Mouse (Mus musculus): ENCODE measurements around the gene Lpgat1. TPM values are rescaled to one million over a fixed set of nuclear protein-coding genes. Genes with fewer than 3 reads are reported as not detected.

Lpgat1 gene
- total and polyA plus RNA-seq, 3 experiments, result 15.3 to 40.0 (median 31.8) TPM

DNA sequence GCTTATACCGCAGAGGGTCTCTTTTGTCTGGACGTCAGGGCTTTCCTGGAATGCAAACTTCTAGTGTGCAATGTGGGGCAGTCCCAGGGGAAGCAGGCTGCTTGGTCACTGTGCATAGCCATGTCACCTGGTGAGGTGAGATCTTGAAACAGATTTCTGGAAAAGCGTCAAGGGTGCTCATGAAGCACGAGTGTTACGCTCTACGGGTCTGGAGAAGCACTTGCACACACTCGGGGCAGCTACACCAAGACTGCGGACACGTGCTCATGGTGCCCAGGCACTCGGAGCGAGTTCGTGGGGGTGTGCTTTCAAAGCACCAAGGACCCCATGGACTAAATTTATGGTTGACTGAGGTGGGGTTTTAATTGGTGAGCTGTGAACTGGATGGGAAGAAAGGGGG lies 94.1 kb downstream of the Lpgat1 start:
- in situ Hi-C loops (cut with MboI; ENCODE audit: low pct_ligation_motif_present, low pct_unique_long_range_greater_than_20kb, low sequenced_read_pairs), result loop anchor here (5.0 to 25.0 kb wide), 4 partner anchors 89 to 699 kb away; partner anchors contain the start of genes Dtl, Ints7 and Tmem206
- no peak for TF ChIP-seq GABPA (IDR thresholded peaks at IDR 0.05; ENCODE audit: insufficient replicate concordance, low read depth, low read length)
- TF ChIP-seq SMC3 (IDR thresholded peaks at IDR 0.05; ENCODE audit: low read depth, low read length), result no peak
- TF ChIP-seq RAD21 (IDR thresholded peaks at IDR 0.05; ENCODE audit: low read depth, low read length), result no peak
- TF ChIP-seq EP300 (IDR thresholded peaks at IDR 0.05; ENCODE audit: low read length), result no peak
- no peak for TF ChIP-seq NRF1 (IDR thresholded peaks at IDR 0.05; ENCODE audit: low read depth, low read length)
- no peak for TF ChIP-seq ZMIZ1 (IDR thresholded peaks at IDR 0.05; ENCODE audit: low read depth, low read length)
- TF ChIP-seq ELF1 (IDR thresholded peaks at IDR 0.05; ENCODE audit: low read depth, low read length), result no peak
- no peak for TF ChIP-seq KAT2A (IDR thresholded peaks at IDR 0.05; ENCODE audit: insufficient replicate concordance, low read length)
- no peak for TF ChIP-seq CHD2 (IDR thresholded peaks at IDR 0.05; ENCODE audit: low read length)
- no peak for TF ChIP-seq TBP (conservative IDR thresholded peaks at IDR 0.05; ENCODE audit: low read depth, low read length)
- no peak for TF ChIP-seq MEF2A (IDR thresholded peaks at IDR 0.05; ENCODE audit: borderline replicate concordance, low read depth, low read length)
- no peak for TF ChIP-seq HCFC1 (IDR thresholded peaks at IDR 0.05; ENCODE audit: low read depth, low read length)
- TF ChIP-seq IRF4 (IDR thresholded peaks at IDR 0.05; ENCODE audit: low read depth, low read length), result no peak
- TF ChIP-seq POLR2AphosphoS2 (IDR thresholded peaks at IDR 0.05; ENCODE audit: low read depth, low read length), result no peak
- TF ChIP-seq JUN (IDR thresholded peaks at IDR 0.05; ENCODE audit: insufficient read depth, low read depth, low read length), result no peak
- TF ChIP-seq UBTF (IDR thresholded peaks at IDR 0.05; ENCODE audit: low read depth, low read length), result no peak
- no peak for DNase-seq (ENCODE audit: extremely low read depth)

DNA sequence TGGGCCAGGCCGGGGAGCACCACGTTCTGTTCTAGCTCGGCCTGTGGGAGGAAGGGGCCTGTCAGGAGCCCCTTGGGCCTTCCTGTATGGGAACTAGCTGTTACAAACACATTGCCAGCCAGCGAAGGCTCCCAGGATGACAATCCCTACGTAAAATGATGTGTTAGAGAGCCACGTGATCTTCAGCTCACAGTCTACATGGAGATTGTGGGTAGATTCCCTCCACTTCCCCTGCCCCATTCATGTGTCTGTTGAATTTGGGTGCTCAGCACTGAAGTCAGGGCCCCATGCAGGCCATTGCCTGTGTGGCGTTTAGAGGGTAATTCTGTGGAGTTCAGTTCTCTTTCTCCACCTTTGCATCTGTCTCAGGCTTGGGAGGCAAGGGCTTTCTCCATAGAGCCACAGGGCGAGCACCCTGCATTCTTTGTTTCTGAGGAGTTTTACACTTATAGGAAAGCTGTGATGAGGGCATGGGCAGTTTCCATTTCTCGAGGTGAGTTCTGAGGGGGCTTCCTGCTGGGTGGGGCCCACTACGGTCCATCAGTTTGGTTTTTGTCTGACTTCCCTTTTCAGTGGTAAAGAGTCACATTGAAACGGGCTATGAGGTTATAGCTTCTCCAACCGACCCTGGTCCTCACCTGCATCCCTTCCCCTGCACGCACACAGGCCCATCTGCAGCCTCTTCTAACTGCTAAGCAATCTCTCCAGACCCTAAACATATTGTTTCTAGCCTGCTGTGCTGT lies 95.5 kb downstream of the Lpgat1 start:
- Histone ChIP-seq H3K9me3 (replicated peaks; ENCODE audit: low read length) (peaks cover 14% of the 10 kb centered on the region), H3K27me3 (replicated peaks) (no peaks in the 10 kb centered on the region), H3K9ac (ENCODE audit: insufficient read depth, low read depth) (no peak overlapping the region), H3K36me3 (replicated peaks in 1 of 2; ENCODE audit: control insufficient read depth in 1 of 2, insufficient read depth in 1 of 2, low read length in 1 of 2) (no peaks in the 10 kb centered on the region), H3K4me1 (ENCODE audit: control insufficient read depth in 1 of 2, insufficient read depth in 2 of 2) (peaks cover 17 to 61% of the 10 kb centered on the region in 2 experiments), H3K27ac (ENCODE audit: insufficient read depth, low read depth) (peak overlapping the region; percentile 75), H3K79me2 (replicated peaks; ENCODE audit: control insufficient read depth, extremely low read depth, insufficient read depth, poor library complexity, severe bottlenecking) (no peaks in the 10 kb centered on the region), H3K4me3 (replicated peaks in 1 of 3; ENCODE audit: low read depth in 2 of 3, low read length in 2 of 3, poor library complexity in 1 of 3) (peak overlapping the region in 1 of 3 experiments; percentile 23), H3K4me2 (ENCODE audit: insufficient read depth, low read depth, poor library complexity, severe bottlenecking) (peak overlapping the region; percentile 3)
- in situ Hi-C loops (cut with MboI; ENCODE audit: low pct_ligation_motif_present, low pct_unique_long_range_greater_than_20kb, low sequenced_read_pairs) (loop anchor here (5.0 to 25.0 kb wide), 4 partner anchors 91 to 701 kb away; partner anchors contain the start of genes Dtl, Ints7 and Tmem206), dilution Hi-C loops (cut with MboI; ENCODE audit: extremely low pct_ligation_motif_present, extremely low pct_unique_long_range_greater_than_20kb, low sequenced_read_pairs) (no loop called here)
- peak; percentile 88 for DNase-seq (ENCODE audit: extremely low read depth)
- TF ChIP-seq NRF1 (IDR thresholded peaks at IDR 0.05; ENCODE audit: low read depth, low read length) (no peak), POLR2AphosphoS2 (IDR thresholded peaks at IDR 0.05; ENCODE audit: low read depth, low read length) (no peak), HCFC1 (IDR thresholded peaks at IDR 0.05; ENCODE audit: low read depth, low read length) (0 out of 2 replicates have a peak, but pooled peaks have one; percentile 11), E2F4 (IDR thresholded peaks at IDR 0.05; ENCODE audit: insufficient replicate concordance, low read depth, low read length) (no peak), NELFE (IDR thresholded peaks at IDR 0.05; ENCODE audit: low read depth, low read length) (no peak), ETS1 (conservative IDR thresholded peaks at IDR 0.05; ENCODE audit: low read depth, low read length) (peak; percentile 51), IRF4 (IDR thresholded peaks at IDR 0.05; ENCODE audit: low read depth, low read length) (peak; percentile 86), ZNF384 (IDR thresholded peaks at IDR 0.05; ENCODE audit: low read depth, low read length) (no peak), JUN (IDR thresholded peaks at IDR 0.05; ENCODE audit: insufficient read depth, low read depth, low read length) (peak; percentile 27; the same call in 1 of the 2 replicates), USF2 (conservative IDR thresholded peaks at IDR 0.05; ENCODE audit: low read depth, low read length) (peak; percentile 54), SMC3 (IDR thresholded peaks at IDR 0.05; ENCODE audit: low read depth, low read length) (no peak), ELF1 (IDR thresholded peaks at IDR 0.05; ENCODE audit: low read depth, low read length) (peak; percentile 34; the same call in 1 of the 2 replicates), MAX (IDR thresholded peaks at IDR 0.05; ENCODE audit: low read length) (peak; percentile 73), RCOR1 (conservative IDR thresholded peaks at IDR 0.05; ENCODE audit: low read depth, low read length) (0 out of 2 replicates have a peak, but pooled peaks have one; percentile 19), POLR2A (IDR thresholded peaks at IDR 0.05; ENCODE audit: low read depth, low read length) (peak; percentile 30; the same call in 1 of the 2 replicates), USF1 (IDR thresholded peaks at IDR 0.05; ENCODE audit: low read depth, low read length) (peak; percentile 58), MAZ (IDR thresholded peaks at IDR 0.05; ENCODE audit: low read depth, low read length) (peak; percentile 72; the same call in 1 of the 2 replicates), RAD21 (IDR thresholded peaks at IDR 0.05; ENCODE audit: low read depth, low read length) (no peak; the same call in 1 of the 2 replicates), CHD2 (IDR thresholded peaks at IDR 0.05; ENCODE audit: low read length) (peak; percentile 35; the same call in 1 of the 2 replicates), BHLHE40 (IDR thresholded peaks at IDR 0.05; ENCODE audit: low read depth, low read length) (peak; percentile 80), MYC (IDR thresholded peaks at IDR 0.05; ENCODE audit: low read depth, low read length) (peak; percentile 37; the same call in 1 of the 2 replicates)

More for the DNA sequence above, 94.1 kb downstream of the Lpgat1 start:
- H3K27ac ChIP-seq (ENCODE audit: insufficient read depth, low read depth), result no peak overlapping the region
- no peaks in the 10 kb centered on the region for H3K27me3 ChIP-seq (replicated peaks)
- H3K9me3 ChIP-seq (replicated peaks; ENCODE audit: low read length), result peaks cover 17% of the 10 kb centered on the region
- no peak overlapping the region for H3K9ac ChIP-seq (ENCODE audit: insufficient read depth, low read depth)
- no peak overlapping the region for H3K4me2 ChIP-seq (ENCODE audit: insufficient read depth, low read depth, poor library complexity, severe bottlenecking)
- H3K79me2 ChIP-seq (replicated peaks; ENCODE audit: control insufficient read depth, extremely low read depth, insufficient read depth, poor library complexity, severe bottlenecking), result no peaks in the 10 kb centered on the region
- dilution Hi-C loops (cut with MboI; ENCODE audit: extremely low pct_ligation_motif_present, extremely low pct_unique_long_range_greater_than_20kb, low sequenced_read_pairs), result no loop called here
- H3K4me3 ChIP-seq (replicated peaks in 1 of 3; ENCODE audit: low read depth in 2 of 3, low read length in 2 of 3, poor library complexity in 1 of 3), result no peak overlapping the region
- H3K36me3 ChIP-seq (replicated peaks in 1 of 2; ENCODE audit: control insufficient read depth in 1 of 2, insufficient read depth in 1 of 2, low read length in 1 of 2), result no peaks in the 10 kb centered on the region
- H3K4me1 ChIP-seq (ENCODE audit: control insufficient read depth in 1 of 2, insufficient read depth in 2 of 2), result peaks cover 13 to 63% of the 10 kb centered on the region in 2 experiments

Measured in CH12.LX (cell line).